10 mouse cellular contexts compared by ENCODE assay signal in genomic region chr3:90525421-90525820, GRCm38 (mm10). TPM values are rescaled to one million over a fixed set of nuclear protein-coding genes. Genes with fewer than 3 reads are reported as not detected.
DNase-seq lines count a peak whose midpoint lies in the region; TF ChIP-seq lines count a peak whose summit lies in the region.
"Had no signal": no experiment of that assay in that cellular context is flagged by ENCODE, and none has a peak within 500 bp of the region (broad histone marks: within the 10 kb centered on the region; RNA-seq: fewer than 3 reads in every experiment).

No protein-coding gene starts in this region.

- H3K27ac ChIP-seq in gastrocnemius, adult 2 months, result peak overlapping the region; percentile 66
- H3K27ac ChIP-seq in thymus, adult 2 months (ENCODE audit: control insufficient read depth, insufficient read depth, low read length), result no peak overlapping the region

- peaks cover 3% of the 10 kb centered on the region; the same call in 1 of the 2 replicates for H3K36me3 ChIP-seq in thymus, adult 2 months (ENCODE audit: control insufficient read depth, insufficient read depth, low read length)

- H3K4me3 ChIP-seq in gastrocnemius, adult 2 months, result no peak overlapping the region
- H3K4me3 ChIP-seq in thymus, adult 2 months (ENCODE audit: control insufficient read depth, insufficient read depth, low read length), result no peak overlapping the region
- H3K4me3 ChIP-seq: erythroblast, embryonic 14.5 days; megakaryocyte, embryonic 14.5 days had no signal

- DNase-seq in gastrocnemius, adult 2 months, result peak; percentile 60
- no peak for DNase-seq in gastrocnemius, adult 8-10 months (ENCODE audit: low spot score in 2 of 2)
- DNase-seq in A20 (ENCODE audit: low read depth, low spot score), result peak; percentile 55
- peak; percentile 60 for DNase-seq in Muller cell, postnatal 12 days (ENCODE audit: inconsistent ontology term)
- DNase-seq in heart, adult 8-10 months (ENCODE audit: low spot score), result peak; percentile 76
- peak; percentile 39 to 61 for DNase-seq in layer of hippocampus, postnatal 10 days (ENCODE audit: low spot score in 2 of 2)
- peak; percentile 74 for DNase-seq in retina, postnatal 1 day
- DNase-seq in thymus, adult 2 months, result no peak

- TF ChIP-seq POLR2A in thymus, adult 2 months (IDR thresholded peaks at IDR 0.05; ENCODE audit: control insufficient read depth, extremely low read depth, insufficient read depth, low read length, poor library complexity), result no peak

- TF ChIP-seq CTCF in gastrocnemius, adult 2 months (IDR thresholded peaks at IDR 0.05), result peak; percentile 84
- TF ChIP-seq CTCF in thymus, adult 2 months (IDR thresholded peaks at IDR 0.05; ENCODE audit: borderline replicate concordance, control insufficient read depth, extremely low read depth, insufficient read depth, low read length, poor library complexity), result no peak

- WGBS in thymus, adult 2 months, result 81% methylated on average over 4 of the region's 4 CpGs

- no peaks in the 10 kb centered on the region for H3K4me1 ChIP-seq in thymus, adult 2 months (replicated peaks; ENCODE audit: control insufficient read depth, insufficient read depth, low read length)
- H3K4me1 ChIP-seq: megakaryocyte, embryonic 14.5 days had no signal

- H3K27me3 ChIP-seq in thymus, adult 2 months (ENCODE audit: control insufficient read depth, insufficient read depth, low read length), result no peaks in the 10 kb centered on the region

- intact Hi-C loops in gastrocnemius, adult 2 months (cut with DNase I), result loop anchor here (5.0 to 10.0 kb wide), 2 partner anchors 59 to 92 kb away; no protein-coding TSS in a partner anchor

RNA-seq across cellular contexts. Expression of gene S100a14, which starts 1.2 kb away (rescaled TPM):
- total RNA-seq in gastrocnemius, adult 2 months (2021), result under 1 TPM in 1 of 2 experiments, not detected in 1; 0.36 TPM
- not detected for total RNA-seq in gastrocnemius, adult 8-10 months (2022)
- total RNA-seq in heart, adult 8-10 months (2022), result under 1 TPM in 3 of 4 experiments, not detected in 1; 0.35 to 0.55 (median 0.37) TPM
- total RNA-seq in layer of hippocampus, postnatal 10 days (2021), result under 1 TPM; 0.38 to 0.55 TPM
- 8.7 and 11.3 TPM in 2 replicates for polyA plus RNA-seq in thymus, adult 2 months (2012; rRNA removed)
- polyA plus RNA-seq: erythroblast, embryonic 14.5 days had no signal

RNA-seq across cellular contexts. Expression of gene S100a13, which starts 11.2 kb away (rescaled TPM):
- 10 to 100 TPM; 11.9 to 15.5 TPM for total RNA-seq in gastrocnemius, adult 2 months (2021)
- 10 to 100 TPM in 3 of 4 experiments, 1 to 10 TPM in 1; 7.5 to 16.2 (median 11.8) TPM for total RNA-seq in gastrocnemius, adult 8-10 months (2022)
- total RNA-seq in heart, adult 8-10 months (2022), result 10 to 100 TPM; 25.0 to 34.8 (median 27.8) TPM
- 10 to 100 TPM; 28.4 to 30.9 TPM for total RNA-seq in layer of hippocampus, postnatal 10 days (2021)
- polyA plus RNA-seq in thymus, adult 2 months (2012; rRNA removed), result 59.1 and 83.0 TPM in 2 replicates

RNA-seq across cellular contexts. Expression of gene S100a1, which starts 11.2 kb away (rescaled TPM):
- total RNA-seq in gastrocnemius, adult 2 months (2021), result 100 to 1,000 TPM; 151 to 202 TPM
- total RNA-seq in gastrocnemius, adult 8-10 months (2022), result 100 to 1,000 TPM; 157 to 190 (median 173) TPM
- total RNA-seq in heart, adult 8-10 months (2022), result 1,000 to 10,000 TPM; 1,071 to 1,219 (median 1,134) TPM
- total RNA-seq in layer of hippocampus, postnatal 10 days (2021), result 10 to 100 TPM; 71.0 to 73.5 TPM
- polyA plus RNA-seq in thymus, adult 2 months (2012; rRNA removed), result 54.7 and 122 TPM in 2 replicates

RNA-seq across cellular contexts. Expression of gene S100a16, which starts 11.6 kb away (rescaled TPM):
- total RNA-seq in gastrocnemius, adult 2 months (2021), result 10 to 100 TPM; 52.3 to 67.7 TPM
- total RNA-seq in gastrocnemius, adult 8-10 months (2022), result 10 to 100 TPM; 50.1 to 57.1 (median 51.9) TPM
- 10 to 100 TPM; 59.8 to 77.4 (median 72.4) TPM for total RNA-seq in heart, adult 8-10 months (2022)
- total RNA-seq in layer of hippocampus, postnatal 10 days (2021), result 100 to 1,000 TPM in 1 of 2 experiments, 10 to 100 TPM in 1; 90.0 to 104 TPM
- polyA plus RNA-seq in thymus, adult 2 months (2012; rRNA removed), result 45.4 and 69.6 TPM in 2 replicates

RNA-seq across cellular contexts. Expression of gene Chtop, which starts 16.1 kb away (rescaled TPM):
- 100 to 1,000 TPM; 104 to 111 TPM for total RNA-seq in gastrocnemius, adult 2 months (2021)
- total RNA-seq in gastrocnemius, adult 8-10 months (2022), result 100 to 1,000 TPM; 112 to 117 (median 114) TPM
- total RNA-seq in heart, adult 8-10 months (2022), result 100 to 1,000 TPM in 1 of 4 experiments, 10 to 100 TPM in 3; 93.2 to 105 (median 94.2) TPM
- total RNA-seq in layer of hippocampus, postnatal 10 days (2021), result 100 to 1,000 TPM; 173 to 189 TPM
- polyA plus RNA-seq in thymus, adult 2 months (2012; rRNA removed), result 91.0 and 94.5 TPM in 2 replicates

Comparison
In these comparisons a context has a peak if more than half of its experiments do, and no peak if none do; other contexts are left out.
1. DNase-seq: peak in gastrocnemius, adult 2 months (single experiment), A20 (single experiment), Muller cell, postnatal 12 days (single experiment), heart, adult 8-10 months (single experiment), layer of hippocampus, postnatal 10 days (2 of 2) and retina, postnatal 1 day (single experiment); none in gastrocnemius, adult 8-10 months (0 of 2) and thymus, adult 2 months (single experiment).
2. RNA of gene S100a1, which starts 11.2 kb away (total RNA-seq): 1,071 to 1,219 TPM in heart, adult 8-10 months; 151 to 202 TPM in gastrocnemius, adult 2 months, 157 to 190 TPM in gastrocnemius, adult 8-10 months and 71.0 to 73.5 TPM in layer of hippocampus, postnatal 10 days; every median in the first group is over 4 times any median in the second.